Mouse (Mus musculus): ENCODE measurements around the gene Ptger3. TPM values are rescaled to one million over a fixed set of nuclear protein-coding genes. Genes with fewer than 3 reads are reported as not detected.

Gene Ptger3
- 1.3 and 1.9 TPM in 2 replicates for polyA plus RNA-seq (2014; fragmentation: Nextera tagmentation; extraction: Ambion mirVana)

GRCm38 (mm10) chr3:157566725-157567565 lies at the start of gene Ptger3:
Gene Ptger3, plus strand, starts transcription at chr3:157566892.
- DNase-seq (ENCODE audit: low spot score) = peak; percentile 76
- 2% methylated on average over 84 of the region's 84 CpGs for WGBS
- H3K4me3 ChIP-seq (ENCODE audit: low read depth, low read length) = peak within 1 kb of the TSS; percentile 36
- no peaks in the 10 kb centered on the region for H3K9me3 ChIP-seq (ENCODE audit: control insufficient read depth, low read length)
- peaks cover 6% of the 10 kb centered on the region; the same call in 1 of the 2 replicates for H3K4me1 ChIP-seq (replicated peaks; ENCODE audit: control insufficient read depth, insufficient read depth, low read length)
- ATAC-seq (replicated peaks; ENCODE audit: low FRiP score) = peak; percentile 68
- H3K9ac ChIP-seq (ENCODE audit: low read length) = peak within 1 kb of the TSS; percentile 8; the same call in 1 of the 2 replicates
- no peak within 1 kb of the TSS for H3K27ac ChIP-seq (ENCODE audit: low read depth, low read length)
- peaks cover 30% of the 10 kb centered on the region for H3K27me3 ChIP-seq (ENCODE audit: control insufficient read depth, insufficient read depth, low read length)
- H3K4me2 ChIP-seq (ENCODE audit: low read depth, low read length, severe bottlenecking) = peak within 1 kb of the TSS; percentile 81
- H3K36me3 ChIP-seq (ENCODE audit: control insufficient read depth, insufficient read depth, low read length) = no peaks in the 10 kb centered on the region

- Histone ChIP-seq H3K36me3 (ENCODE audit: control insufficient read depth, insufficient read depth, low read length) (no peaks in the 10 kb centered on the region), H3K27ac (ENCODE audit: low read depth, low read length) (no peak overlapping the region), H3K9me3 (ENCODE audit: control insufficient read depth, low read length) (no peaks in the 10 kb centered on the region), H3K4me1 (replicated peaks; ENCODE audit: control insufficient read depth, insufficient read depth, low read length) (no peaks in the 10 kb centered on the region), H3K4me2 (ENCODE audit: low read depth, low read length, severe bottlenecking) (no peak overlapping the region), H3K4me3 (ENCODE audit: low read depth, low read length) (no peak overlapping the region), H3K9ac (ENCODE audit: low read length) (no peak overlapping the region), H3K27me3 (ENCODE audit: control insufficient read depth, insufficient read depth, low read length) (no peaks in the 10 kb centered on the region)
- ATAC-seq (replicated peaks; ENCODE audit: low FRiP score) (no peak), DNase-seq (ENCODE audit: low spot score) (no peak)
- 86% methylated on average over 2 of the region's 2 CpGs for WGBS
These were observed 48.7 kb upstream of the Ptger3 start for GRCm38 (mm10) chr3:157517992-157518391.

- WGBS = 4% methylated on average over 1 of the region's 1 CpGs
- Histone ChIP-seq H3K4me2 (ENCODE audit: low read depth, low read length, severe bottlenecking) (no peak overlapping the region), H3K27ac (ENCODE audit: low read depth, low read length) (no peak overlapping the region), H3K9me3 (ENCODE audit: control insufficient read depth, low read length) (no peaks in the 10 kb centered on the region), H3K36me3 (ENCODE audit: control insufficient read depth, insufficient read depth, low read length) (no peaks in the 10 kb centered on the region), H3K27me3 (ENCODE audit: control insufficient read depth, insufficient read depth, low read length) (no peaks in the 10 kb centered on the region), H3K4me1 (replicated peaks; ENCODE audit: control insufficient read depth, insufficient read depth, low read length) (no peaks in the 10 kb centered on the region), H3K4me3 (ENCODE audit: low read depth, low read length) (no peak overlapping the region), H3K9ac (ENCODE audit: low read length) (no peak overlapping the region)
- ATAC-seq (replicated peaks; ENCODE audit: low FRiP score) (peak; percentile 69), DNase-seq (ENCODE audit: low spot score) (peak; percentile 61)
These were observed 46.3 kb upstream of the Ptger3 start for GRCm38 (mm10) chr3:157520433-157520832.

GRCm38 (mm10) chr3:157523834-157524233 lies 42.9 kb upstream of the Ptger3 start:
- Histone ChIP-seq H3K27ac (ENCODE audit: low read depth, low read length) (no peak overlapping the region), H3K9ac (ENCODE audit: low read length) (no peak overlapping the region), H3K4me1 (replicated peaks; ENCODE audit: control insufficient read depth, insufficient read depth, low read length) (no peaks in the 10 kb centered on the region), H3K27me3 (ENCODE audit: control insufficient read depth, insufficient read depth, low read length) (no peaks in the 10 kb centered on the region), H3K4me3 (ENCODE audit: low read depth, low read length) (no peak overlapping the region), H3K4me2 (ENCODE audit: low read depth, low read length, severe bottlenecking) (no peak overlapping the region), H3K9me3 (ENCODE audit: control insufficient read depth, low read length) (no peaks in the 10 kb centered on the region), H3K36me3 (ENCODE audit: control insufficient read depth, insufficient read depth, low read length) (no peaks in the 10 kb centered on the region)
- no peak for ATAC-seq (replicated peaks; ENCODE audit: low FRiP score)
- no peak for DNase-seq (ENCODE audit: low spot score)
- 49% methylated on average over 1 of the region's 1 CpGs for WGBS

GRCm38 (mm10) chr3:157531585-157531984 lies 35.1 kb upstream of the Ptger3 start:
- H3K4me3 ChIP-seq (ENCODE audit: low read depth, low read length) = no peak overlapping the region

GRCm38 (mm10) chr3:157533964-157534785 lies 32.5 kb upstream of the Ptger3 start, which contains the start of gene Zranb2:
Gene Zranb2, plus strand, starts transcription at chr3:157534160.
- H3K4me1 ChIP-seq (replicated peaks; ENCODE audit: control insufficient read depth, insufficient read depth, low read length) = no peaks in the 10 kb centered on the region
- ATAC-seq (replicated peaks; ENCODE audit: low FRiP score) (peak; percentile 97), DNase-seq (ENCODE audit: low spot score) (peak; percentile 94)
- peak within 1 kb of the TSS; percentile 54 for H3K4me2 ChIP-seq (ENCODE audit: low read depth, low read length, severe bottlenecking)
- H3K27me3 ChIP-seq (ENCODE audit: control insufficient read depth, insufficient read depth, low read length) = peaks cover 7% of the 10 kb centered on the region
- no peaks in the 10 kb centered on the region for H3K9me3 ChIP-seq (ENCODE audit: control insufficient read depth, low read length)
- H3K36me3 ChIP-seq (ENCODE audit: control insufficient read depth, insufficient read depth, low read length) = peaks cover 1% of the 10 kb centered on the region; the same call in 1 of the 2 replicates
- H3K27ac ChIP-seq (ENCODE audit: low read depth, low read length) = peak within 1 kb of the TSS; percentile 81
- WGBS = under 1% methylated on average over 66 of the region's 91 CpGs
- H3K4me3 ChIP-seq (ENCODE audit: low read depth, low read length) = peak within 1 kb of the TSS; percentile 67
- peak within 1 kb of the TSS; percentile 85 for H3K9ac ChIP-seq (ENCODE audit: low read length)

More at GRCm38 (mm10) chr3:157531585-157531984, 35.1 kb upstream of the Ptger3 start:
- Histone ChIP-seq H3K27ac (ENCODE audit: low read depth, low read length) (no peak overlapping the region), H3K9me3 (ENCODE audit: control insufficient read depth, low read length) (no peaks in the 10 kb centered on the region), H3K36me3 (ENCODE audit: control insufficient read depth, insufficient read depth, low read length) (no peaks in the 10 kb centered on the region; the same call in 1 of the 2 replicates), H3K4me1 (replicated peaks; ENCODE audit: control insufficient read depth, insufficient read depth, low read length) (no peaks in the 10 kb centered on the region), H3K4me2 (ENCODE audit: low read depth, low read length, severe bottlenecking) (no peak overlapping the region), H3K9ac (ENCODE audit: low read length) (no peak overlapping the region), H3K27me3 (ENCODE audit: control insufficient read depth, insufficient read depth, low read length) (peaks cover 7% of the 10 kb centered on the region)
- DNase-seq (ENCODE audit: low spot score) (no peak), ATAC-seq (replicated peaks; ENCODE audit: low FRiP score) (no peak)
- 79% methylated on average over 2 of the region's 2 CpGs for WGBS

- peak; percentile 10 for ATAC-seq (replicated peaks; ENCODE audit: low FRiP score)
- Histone ChIP-seq H3K9me3 (ENCODE audit: control insufficient read depth, low read length) (no peaks in the 10 kb centered on the region), H3K4me1 (replicated peaks; ENCODE audit: control insufficient read depth, insufficient read depth, low read length) (no peaks in the 10 kb centered on the region), H3K9ac (ENCODE audit: low read length) (peak overlapping the region; percentile 85), H3K27ac (ENCODE audit: low read depth, low read length) (peak overlapping the region; percentile 81), H3K4me2 (ENCODE audit: low read depth, low read length, severe bottlenecking) (peak overlapping the region; percentile 54), H3K36me3 (ENCODE audit: control insufficient read depth, insufficient read depth, low read length) (peaks cover 4% of the 10 kb centered on the region; the same call in 1 of the 2 replicates), H3K4me3 (ENCODE audit: low read depth, low read length) (peak overlapping the region; percentile 67), H3K27me3 (ENCODE audit: control insufficient read depth, insufficient read depth, low read length) (peaks cover 7% of the 10 kb centered on the region)
- no peak for DNase-seq (ENCODE audit: low spot score)
- WGBS = 3% methylated on average over 15 of the region's 15 CpGs
These were observed 31.8 kb upstream of the Ptger3 start for GRCm38 (mm10) chr3:157534786-157535415.

GRCm38 (mm10) chr3:157549323-157549722 lies 17.4 kb upstream of the Ptger3 start:
- ATAC-seq (replicated peaks; ENCODE audit: low FRiP score) = no peak

More at GRCm38 (mm10) chr3:157549323-157549722, 17.4 kb upstream of the Ptger3 start:
- DNase-seq (ENCODE audit: low spot score) = no peak
- Histone ChIP-seq H3K4me1 (replicated peaks; ENCODE audit: control insufficient read depth, insufficient read depth, low read length) (no peaks in the 10 kb centered on the region), H3K9me3 (ENCODE audit: control insufficient read depth, low read length) (no peaks in the 10 kb centered on the region), H3K4me2 (ENCODE audit: low read depth, low read length, severe bottlenecking) (no peak overlapping the region), H3K27ac (ENCODE audit: low read depth, low read length) (no peak overlapping the region), H3K9ac (ENCODE audit: low read length) (no peak overlapping the region), H3K4me3 (ENCODE audit: low read depth, low read length) (no peak overlapping the region), H3K36me3 (ENCODE audit: control insufficient read depth, insufficient read depth, low read length) (peaks cover 2% of the 10 kb centered on the region; the same call in 1 of the 2 replicates), H3K27me3 (ENCODE audit: control insufficient read depth, insufficient read depth, low read length) (no peaks in the 10 kb centered on the region)
- 98% methylated on average over 2 of the region's 2 CpGs for WGBS
